Mouse (Mus musculus) kidney, embryonic 15.5 days (tissue): ENCODE measurements at regions not wholly inside any gene's neighbourhood (a gene's known extent, or its start where the extent isn't known, plus 50 kb on each side); places are given as distances from the start of the nearest gene placed in this dataset.
A peak's percentile ranks its signal among the peaks of the same experiment; 100 is the strongest.

Experiments
- ATAC-seq: fragments of 200-750 bp; cut with Nextera tagmentation; replicated peaks from 2 replicates; pipeline ENCODE4 v1.8.0; 2017; ENCODE audit warnings: moderate TSS enrichment; ENCODE audit not compliant: low FRiP score
- H3K27ac ChIP-seq: fragments of 300-500 bp; sonication (generic); 2 replicates; pipeline ENCODE4 v1.5.1; 2015; ENCODE audit warnings: mild to moderate bottlenecking, inconsistent platforms
- H3K27me3 ChIP-seq: fragments of 300-500 bp; sonication (generic); 2 replicates; pipeline ENCODE4 v1.6.1; 2015; ENCODE audit warnings: inconsistent platforms
- H3K36me3 ChIP-seq: fragments of 300-500 bp; sonication (generic); 2 replicates; pipeline ENCODE4 v1.6.1; 2015; ENCODE audit warnings: inconsistent platforms
- H3K4me1 ChIP-seq: fragments of 300-500 bp; sonication (generic); 2 replicates; pipeline ENCODE4 v1.6.1; 2015; ENCODE audit warnings: inconsistent platforms
- H3K4me2 ChIP-seq: fragments of 300-500 bp; sonication (generic); 2 replicates; pipeline ENCODE4 v1.6.1; 2015; ENCODE audit warnings: moderate library complexity, mild to moderate bottlenecking, inconsistent platforms
- H3K4me3 ChIP-seq: fragments of 300-500 bp; sonication (generic); replicated peaks from 2 replicates; pipeline ENCODE4 v1.5.1; 2015; ENCODE audit warnings: mild to moderate bottlenecking, inconsistent platforms
- H3K9ac ChIP-seq: fragments of 300-500 bp; sonication (generic); 2 replicates; pipeline ENCODE4 v1.6.1; 2015; ENCODE audit warnings: mild to moderate bottlenecking, inconsistent platforms
- H3K9me3 ChIP-seq: fragments of 300-500 bp; sonication (generic); replicated peaks from 2 replicates; pipeline ENCODE4 v1.6.1; 2016; ENCODE audit warnings: inconsistent platforms
- WGBS: fragments of 180-500 bp; shearing (Covaris S2); methylation state at CpG from one replicate; pipeline ENCODE4 v1.1.7; 2015; ENCODE audit warnings: mixed read lengths; 5-methylcytosine and 5-hydroxymethylcytosine counted together

DNA sequence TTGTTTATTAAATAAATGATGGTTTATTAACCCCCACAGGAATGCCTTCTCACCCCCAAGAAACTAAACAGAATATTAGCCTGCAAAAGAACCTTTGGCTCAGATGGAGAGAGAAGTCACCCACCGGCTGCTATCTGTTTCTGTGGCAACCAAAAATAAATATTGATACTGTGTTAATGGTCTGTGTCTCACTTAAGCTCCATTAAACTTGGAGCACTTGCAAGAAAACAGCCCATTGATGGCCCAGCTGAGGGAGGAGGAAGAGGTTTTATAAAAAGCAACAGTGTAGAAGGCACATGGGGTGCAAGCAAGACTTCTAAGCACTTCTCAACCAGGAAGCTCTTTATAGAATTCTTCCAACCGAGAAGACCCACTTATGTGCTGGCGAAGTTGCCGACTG lies 565.1 kb upstream of the Sall1 start:
- Histone ChIP-seq H3K9ac (no peak overlapping the region), H3K4me1 (0 out of 2 replicates have a peak, but pooled peaks cover 6% of the 10 kb centered on the region), H3K4me3 (no peak overlapping the region), H3K36me3 (no peaks in the 10 kb centered on the region), H3K27me3 (no peaks in the 10 kb centered on the region), H3K9me3 (0 out of 2 replicates have a peak, but pooled peaks cover 3% of the 10 kb centered on the region), H3K27ac (peak overlapping the region; percentile 63), H3K4me2 (no peak overlapping the region)
- WGBS = 27% methylated on average over 4 of the region's 4 CpGs
- ATAC-seq = peak; percentile 87

DNA sequence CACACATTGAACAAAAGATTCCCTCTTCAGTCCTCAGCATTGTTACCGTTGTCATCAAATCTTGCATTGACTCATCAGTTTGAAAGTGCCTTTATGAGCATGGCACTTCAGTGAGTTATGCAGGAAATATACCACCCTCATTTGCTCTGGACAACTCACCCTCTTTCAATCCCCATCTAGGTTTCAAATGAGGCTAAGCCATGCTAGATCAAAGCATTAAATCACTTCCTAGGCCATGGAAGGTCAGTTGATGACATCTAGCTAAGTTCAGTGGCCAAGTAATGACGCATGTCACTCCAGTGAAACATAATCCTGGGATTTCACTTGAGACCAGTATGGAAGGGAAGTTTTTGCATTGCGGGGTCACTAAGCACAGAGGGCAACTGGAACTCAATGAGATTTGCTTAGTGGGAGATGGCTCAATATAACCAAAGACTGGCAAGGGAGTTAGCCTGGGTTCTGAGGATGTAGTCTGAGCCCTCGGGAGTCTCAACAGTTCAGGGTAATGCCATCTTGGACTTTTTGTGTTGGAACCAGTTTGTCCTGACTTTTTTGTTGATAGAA lies 562.0 kb upstream of the Sall1 start:
- Histone ChIP-seq H3K9ac (no peak overlapping the region), H3K9me3 (no peaks in the 10 kb centered on the region; the same call in 1 of the 2 replicates), H3K27ac (peak overlapping the region; percentile 70; the same call in 1 of the 2 replicates), H3K36me3 (no peaks in the 10 kb centered on the region), H3K4me1 (0 out of 2 replicates have a peak, but pooled peaks cover 6% of the 10 kb centered on the region), H3K4me2 (no peak overlapping the region), H3K27me3 (no peaks in the 10 kb centered on the region), H3K4me3 (no peak overlapping the region)
- ATAC-seq = peak; percentile 83
- WGBS = 45% methylated on average over 4 of the region's 4 CpGs

DNA sequence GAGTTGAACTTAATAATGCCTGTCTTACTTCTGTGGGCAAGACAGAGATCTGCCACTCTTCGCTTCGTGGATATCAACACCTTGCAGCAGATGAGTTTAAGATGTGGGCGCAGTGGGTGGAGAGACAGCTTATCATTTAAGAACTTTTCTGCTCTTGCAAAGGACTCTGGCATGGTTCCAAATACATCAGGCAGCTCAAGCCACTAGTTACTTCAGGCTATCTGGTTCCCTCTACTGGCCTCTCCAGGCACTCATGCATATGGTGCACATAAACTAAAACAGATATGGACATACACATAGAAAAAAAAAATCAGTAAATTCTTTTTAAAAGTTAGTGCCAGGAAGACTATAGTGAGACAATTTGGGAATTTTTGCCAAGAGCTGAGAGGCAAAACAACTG lies 560.5 kb upstream of the Sall1 start:
- Histone ChIP-seq H3K4me1 (0 out of 2 replicates have a peak, but pooled peaks cover under 1% of the 10 kb centered on the region), H3K9ac (no peak overlapping the region), H3K4me2 (no peak overlapping the region), H3K27me3 (no peaks in the 10 kb centered on the region), H3K9me3 (no peaks in the 10 kb centered on the region; the same call in 1 of the 2 replicates), H3K36me3 (no peaks in the 10 kb centered on the region), H3K27ac (no peak overlapping the region), H3K4me3 (no peak overlapping the region)
- WGBS = 93% methylated on average over 3 of the region's 3 CpGs
- ATAC-seq = no peak

DNA sequence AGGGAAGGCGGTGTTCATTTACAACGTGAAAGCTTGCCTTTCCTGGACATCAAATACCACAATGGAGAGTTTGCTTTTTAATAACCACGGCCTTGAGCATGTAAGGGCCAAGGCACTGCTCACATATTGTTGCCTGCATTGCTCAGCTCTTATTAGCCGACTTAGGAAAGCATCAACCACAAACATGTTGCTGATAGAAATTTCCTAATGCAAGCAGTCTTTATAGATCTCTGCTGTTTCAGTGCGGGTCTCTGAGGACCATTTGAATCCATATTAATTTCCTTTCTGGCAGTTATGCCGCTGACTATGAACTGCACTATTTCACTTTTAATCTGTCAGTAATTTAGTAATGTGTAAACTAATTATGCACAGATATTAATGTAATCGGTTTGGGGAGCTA lies 552.4 kb upstream of the Sall1 start:
- Histone ChIP-seq H3K27ac (no peak overlapping the region), H3K9me3 (no peaks in the 10 kb centered on the region; the same call in 1 of the 2 replicates), H3K9ac (no peak overlapping the region), H3K4me3 (no peak overlapping the region), H3K4me2 (no peak overlapping the region), H3K27me3 (no peaks in the 10 kb centered on the region), H3K36me3 (no peaks in the 10 kb centered on the region), H3K4me1 (no peaks in the 10 kb centered on the region)
- ATAC-seq = no peak
- 66% methylated on average over 7 of the region's 7 CpGs for WGBS

DNA sequence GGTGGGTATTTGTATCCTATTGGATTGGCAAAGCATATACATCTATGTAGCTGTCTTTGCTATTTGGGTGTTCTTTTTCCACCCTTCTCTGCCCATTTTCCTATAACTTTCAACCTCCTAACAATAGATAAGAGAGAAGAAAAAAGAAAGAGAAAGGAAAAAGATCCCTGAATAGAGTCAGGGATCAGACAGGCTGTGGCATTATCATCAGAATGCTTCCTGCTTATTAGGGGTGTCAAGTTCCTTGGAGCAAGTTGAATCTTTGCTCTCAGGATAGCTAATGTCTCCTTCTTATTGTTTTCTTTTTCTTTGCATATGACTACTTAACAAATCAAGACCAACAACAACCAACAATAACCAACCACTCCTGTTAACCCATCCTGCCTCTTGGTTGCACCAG lies 539.1 kb upstream of the Sall1 start:
- Histone ChIP-seq H3K27ac (no peak overlapping the region), H3K27me3 (no peaks in the 10 kb centered on the region), H3K4me3 (no peak overlapping the region), H3K4me2 (no peak overlapping the region), H3K4me1 (no peaks in the 10 kb centered on the region), H3K9ac (no peak overlapping the region), H3K36me3 (no peaks in the 10 kb centered on the region), H3K9me3 (0 out of 2 replicates have a peak, but pooled peaks cover 3% of the 10 kb centered on the region)
- ATAC-seq = no peak

DNA sequence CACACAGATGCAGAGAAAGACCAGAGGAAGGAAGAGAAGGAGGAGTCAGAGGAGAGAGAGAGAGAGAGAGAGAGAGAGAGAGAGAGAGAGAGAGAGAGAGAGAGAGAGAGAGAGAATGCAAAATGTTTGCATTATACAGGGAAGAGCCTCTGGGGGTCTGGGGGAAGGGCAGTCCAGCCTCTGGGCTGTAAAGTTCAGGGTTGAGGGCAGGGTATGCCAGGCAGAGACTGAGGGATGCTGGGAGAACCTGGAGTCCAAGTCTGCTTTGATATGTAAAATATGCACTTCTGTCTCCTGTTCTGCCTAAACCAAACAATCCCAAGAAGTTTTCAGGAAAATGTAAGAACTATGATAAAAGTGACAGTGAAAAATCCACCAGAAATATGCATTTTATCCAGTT lies 538.6 kb upstream of the Sall1 start:
- no peaks in the 10 kb centered on the region for H3K27me3 ChIP-seq

DNA sequence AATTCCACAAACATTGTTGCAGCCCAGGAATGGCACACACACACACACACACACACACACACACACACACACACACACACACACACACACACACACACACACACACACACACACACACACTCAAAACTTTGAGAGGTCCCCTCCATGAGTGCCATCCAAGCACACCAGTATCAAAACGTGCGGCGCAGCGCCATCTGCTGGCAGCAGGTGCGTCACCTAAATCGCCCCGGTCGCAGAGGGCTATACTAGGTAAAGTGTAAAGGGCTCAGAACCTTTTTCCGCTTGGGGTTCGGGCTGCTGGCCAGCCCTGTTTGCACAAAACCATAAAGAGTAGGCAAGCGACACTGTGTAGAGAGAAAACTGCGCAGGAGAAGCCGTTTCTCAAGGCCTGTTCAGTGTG lies 527.9 kb upstream of the Sall1 start:
- 2% methylated on average over 13 of the region's 13 CpGs for WGBS
- ATAC-seq = peak; percentile 85

More for the DNA sequence above, 538.6 kb upstream of the Sall1 start:
- Histone ChIP-seq H3K36me3 (no peaks in the 10 kb centered on the region), H3K9me3 (0 out of 2 replicates have a peak, but pooled peaks cover 3% of the 10 kb centered on the region), H3K9ac (no peak overlapping the region), H3K4me1 (no peaks in the 10 kb centered on the region), H3K4me2 (no peak overlapping the region), H3K4me3 (no peak overlapping the region), H3K27ac (no peak overlapping the region)
- no peak for ATAC-seq

DNA sequence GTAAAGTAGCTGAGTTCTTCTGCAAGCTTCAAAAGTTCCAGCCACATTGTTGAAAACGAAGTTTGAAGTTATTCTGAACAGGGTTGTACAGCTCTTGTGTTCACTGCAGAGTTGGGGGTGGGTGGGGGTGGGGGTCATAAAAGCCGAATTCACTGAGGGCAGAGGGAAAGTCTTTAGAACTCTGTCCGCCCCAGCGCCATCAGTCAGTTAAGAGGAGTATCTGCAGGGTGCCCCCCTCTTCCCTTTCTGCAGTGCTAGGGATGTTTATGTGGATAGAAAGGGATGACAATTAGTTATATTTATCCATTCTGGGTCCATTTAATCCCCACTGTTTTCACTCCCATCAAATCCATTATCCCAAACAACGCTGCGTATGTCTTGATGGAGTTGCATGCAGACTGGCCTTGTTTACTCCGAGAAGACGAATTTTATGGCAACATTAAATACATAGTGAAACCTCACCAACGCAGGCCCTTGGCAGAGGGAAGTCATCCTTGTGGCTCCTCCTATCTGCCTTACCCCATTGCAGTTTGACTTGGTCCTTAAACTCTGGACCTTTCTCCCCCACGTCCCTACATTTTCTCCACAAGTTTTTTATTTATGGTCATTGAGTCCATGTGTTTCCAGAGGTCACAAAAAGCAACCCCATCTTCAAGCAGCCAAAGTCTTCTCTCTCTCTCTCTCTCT lies 526.8 kb upstream of the Sall1 start:
- peaks cover 35% of the 10 kb centered on the region for H3K4me1 ChIP-seq
- H3K36me3 ChIP-seq = no peaks in the 10 kb centered on the region
- H3K4me2 ChIP-seq = no peak overlapping the region
- WGBS = 21% methylated on average over 10 of the region's 10 CpGs
- peak overlapping the region; percentile 38 for H3K27ac ChIP-seq
- H3K9ac ChIP-seq = no peak overlapping the region
- ATAC-seq = no peak
- no peak overlapping the region for H3K4me3 ChIP-seq
- H3K9me3 ChIP-seq = no peaks in the 10 kb centered on the region
- H3K27me3 ChIP-seq = no peaks in the 10 kb centered on the region

More for the DNA sequence above, 527.9 kb upstream of the Sall1 start:
- no peaks in the 10 kb centered on the region for H3K36me3 ChIP-seq
- no peak overlapping the region for H3K4me2 ChIP-seq
- H3K27me3 ChIP-seq = no peaks in the 10 kb centered on the region
- peak overlapping the region; percentile 75 for H3K27ac ChIP-seq
- no peaks in the 10 kb centered on the region for H3K9me3 ChIP-seq
- H3K4me3 ChIP-seq = no peak overlapping the region
- no peak overlapping the region for H3K9ac ChIP-seq
- peaks cover 32% of the 10 kb centered on the region for H3K4me1 ChIP-seq

DNA sequence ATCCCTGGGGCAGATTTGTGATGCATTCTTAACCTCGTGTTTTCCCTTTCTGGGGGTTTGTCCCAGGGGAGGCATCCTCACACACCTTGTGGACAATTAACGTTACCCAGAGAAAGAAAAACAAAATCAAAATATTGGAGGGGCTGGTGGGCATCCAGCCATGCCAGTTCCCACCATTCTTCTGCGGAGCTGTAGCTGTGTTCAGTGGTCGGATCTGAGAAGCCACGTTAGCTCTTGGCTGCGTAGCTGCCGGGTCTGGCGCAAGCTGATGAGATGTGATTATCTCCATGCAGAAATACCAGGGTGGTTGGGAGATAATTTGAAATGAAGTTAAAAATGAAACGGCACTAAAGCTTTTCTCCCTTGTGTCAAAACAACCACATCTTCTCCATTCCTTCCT lies 525.4 kb upstream of the Sall1 start:
- Histone ChIP-seq H3K4me1 (peaks cover 39% of the 10 kb centered on the region), H3K4me2 (no peak overlapping the region), H3K9me3 (no peaks in the 10 kb centered on the region), H3K27me3 (no peaks in the 10 kb centered on the region), H3K9ac (no peak overlapping the region), H3K27ac (0 out of 2 replicates have a peak overlapping the region, but pooled peaks have one; percentile 32), H3K4me3 (no peak overlapping the region), H3K36me3 (no peaks in the 10 kb centered on the region)
- WGBS = 61% methylated on average over 9 of the region's 9 CpGs
- no peak for ATAC-seq

DNA sequence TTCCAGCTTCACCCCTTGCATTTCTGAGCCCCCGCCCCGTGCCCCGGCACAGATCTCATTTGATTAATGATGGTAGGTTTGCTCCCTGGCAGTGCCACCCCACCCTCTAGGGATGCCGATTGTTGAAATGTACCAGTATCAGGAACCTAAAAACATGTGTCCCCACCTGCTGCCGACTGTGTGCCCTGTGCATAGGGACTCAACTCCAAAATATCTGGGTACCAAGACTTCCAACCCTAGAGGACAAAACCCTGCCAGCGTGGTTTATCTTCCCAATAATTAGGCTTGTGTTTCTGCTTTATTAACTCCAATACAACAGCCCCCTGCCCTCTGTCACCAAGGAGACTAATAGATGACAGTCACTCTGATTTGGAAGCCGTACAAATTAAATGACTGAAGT lies 524.7 kb upstream of the Sall1 start:
- 56% methylated on average over 7 of the region's 7 CpGs for WGBS
- H3K9ac ChIP-seq = no peak overlapping the region

DNA sequence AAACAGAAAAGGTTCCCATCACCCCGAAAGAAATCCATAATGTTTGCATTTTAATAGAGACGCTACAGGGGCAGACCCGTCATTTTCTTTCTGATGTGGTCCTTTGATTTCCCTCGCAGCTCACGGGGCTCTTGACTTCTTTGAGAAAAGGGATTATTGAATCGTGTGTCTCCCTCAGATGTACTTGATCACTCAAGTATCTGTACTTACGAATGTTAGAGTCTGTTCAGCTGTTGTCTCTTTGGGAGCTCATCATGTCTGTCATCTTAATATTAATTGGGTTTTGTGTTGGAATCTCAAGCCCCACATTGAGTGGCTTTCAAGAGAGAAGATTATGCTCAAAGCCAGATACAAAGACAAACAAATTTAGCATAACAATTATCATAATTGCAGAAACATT lies 523.0 kb upstream of the Sall1 start:
- H3K36me3 ChIP-seq = no peaks in the 10 kb centered on the region
- no peak overlapping the region for H3K4me3 ChIP-seq
- no peak overlapping the region for H3K4me2 ChIP-seq
- no peaks in the 10 kb centered on the region for H3K9me3 ChIP-seq
- no peaks in the 10 kb centered on the region for H3K27me3 ChIP-seq
- peaks cover 45% of the 10 kb centered on the region for H3K4me1 ChIP-seq
- H3K9ac ChIP-seq = no peak overlapping the region
- 74% methylated on average over 7 of the region's 7 CpGs for WGBS
- no peak overlapping the region for H3K27ac ChIP-seq
- ATAC-seq = no peak

More for the DNA sequence above, 524.7 kb upstream of the Sall1 start:
- H3K27ac ChIP-seq = no peak overlapping the region
- no peaks in the 10 kb centered on the region for H3K9me3 ChIP-seq
- H3K4me1 ChIP-seq = peaks cover 47% of the 10 kb centered on the region
- no peak overlapping the region for H3K4me3 ChIP-seq
- no peaks in the 10 kb centered on the region for H3K36me3 ChIP-seq
- ATAC-seq = no peak
- H3K4me2 ChIP-seq = no peak overlapping the region
- no peaks in the 10 kb centered on the region for H3K27me3 ChIP-seq

DNA sequence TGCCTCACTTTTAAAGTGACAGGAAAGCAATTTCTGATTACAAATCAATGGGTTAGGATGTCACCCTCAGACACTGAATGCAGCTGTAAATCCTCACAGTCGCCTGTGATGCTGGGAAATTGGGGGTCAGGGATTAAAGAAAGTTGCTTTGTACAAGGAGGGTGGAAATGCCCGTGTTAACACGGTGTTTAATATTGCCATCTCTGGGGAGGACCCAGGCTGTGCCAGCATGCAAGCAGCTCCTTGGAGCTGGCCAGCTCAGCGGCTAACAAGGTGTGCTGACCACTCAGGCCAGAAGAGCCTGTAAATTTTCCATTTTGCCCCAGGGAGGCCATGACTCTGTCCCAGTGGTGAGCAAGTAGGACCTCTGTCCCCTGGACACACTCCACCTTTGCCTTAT lies 522.5 kb upstream of the Sall1 start:
- H3K4me3 ChIP-seq = no peak overlapping the region
- WGBS = 17% methylated on average over 4 of the region's 4 CpGs
- ATAC-seq = no peak
- no peaks in the 10 kb centered on the region for H3K36me3 ChIP-seq
- no peaks in the 10 kb centered on the region for H3K27me3 ChIP-seq
- H3K9me3 ChIP-seq = no peaks in the 10 kb centered on the region
- H3K9ac ChIP-seq = no peak overlapping the region
- peaks cover 45% of the 10 kb centered on the region for H3K4me1 ChIP-seq
- H3K27ac ChIP-seq = no peak overlapping the region
- no peak overlapping the region for H3K4me2 ChIP-seq
